Mouse (Mus musculus) monocyte, adult 2 months (primary cell): ENCODE data around the gene Yipf2.
"Not testable (repeated sequence)": the region's sequence is repeated elsewhere in the genome, so short reads cannot be mapped to it uniquely, and the experiment has no call there.

Experiments
- DNase-seq, 2 experiments: peaks; one replicate each; pipeline ENCODE4 v3.0.0; 2022; ENCODE audit warnings: low spot score in 2 of 2, low read depth in 1 of 2

Gene Yipf2

GRCm38 (mm10) chr9:21600186-21600585, 7.6 kb upstream of the Yipf2 start:
- no peak for DNase-seq

DNA sequence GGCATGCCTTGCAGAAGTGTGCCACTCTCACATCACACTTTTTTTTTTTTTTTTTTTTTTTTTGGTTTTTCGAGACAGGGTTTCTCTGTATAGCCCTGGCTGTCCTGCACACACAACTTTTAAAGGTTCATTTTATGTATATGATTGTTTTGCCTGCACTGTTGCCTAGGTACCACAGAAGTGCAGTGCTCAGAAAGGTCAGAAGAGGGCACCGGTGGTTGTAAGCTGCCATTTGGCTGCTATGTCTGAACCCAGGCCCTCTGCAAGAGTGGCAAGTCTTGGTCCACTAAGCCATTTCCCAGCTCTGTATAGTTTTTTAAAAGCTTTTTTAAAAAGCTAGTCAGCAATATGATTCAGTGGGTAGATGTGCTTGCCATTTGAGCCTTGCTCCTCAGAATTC, 5.6 kb upstream of the Yipf2 start:
- DNase-seq: no peak

- no peak for DNase-seq
These were observed 2.2 kb upstream of the Yipf2 start for GRCm38 (mm10) chr9:21594838-21595237.

GRCm38 (mm10) chr9:21594350-21594749, 1.7 kb upstream of the Yipf2 start:
- not testable (repeated sequence) for DNase-seq

DNA sequence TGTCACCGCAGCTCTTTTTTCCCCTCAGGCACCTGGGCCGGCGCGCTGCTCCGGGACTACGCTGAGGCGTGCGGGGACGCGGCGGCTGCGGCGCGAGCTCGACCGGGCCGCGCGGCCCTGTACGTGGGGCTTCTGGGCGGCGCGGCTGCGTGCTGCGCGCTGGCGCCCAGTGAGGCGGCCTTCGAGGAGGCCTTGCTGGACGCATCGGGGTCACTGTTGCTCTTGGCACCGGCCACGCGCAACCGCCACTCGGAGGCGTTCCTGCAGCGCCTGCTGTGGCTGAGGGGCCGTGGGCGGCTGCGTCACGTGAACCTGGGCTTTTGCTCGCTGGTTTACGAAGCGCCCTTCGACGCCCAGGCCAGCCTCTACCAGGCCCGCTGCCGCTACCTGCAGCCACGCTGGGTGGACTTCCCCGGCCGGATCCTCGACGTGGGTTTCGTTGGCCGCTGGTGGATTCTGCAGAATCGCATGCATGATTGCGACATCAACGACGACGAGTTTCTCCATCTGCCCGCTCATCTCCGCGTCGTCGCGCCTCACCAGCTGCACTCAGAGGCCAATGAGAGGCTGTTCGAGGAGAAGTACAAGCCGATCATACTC, 594 bp upstream of the Yipf2 start:
- peak in 1 of 2 experiments; percentile 44 for DNase-seq

DNA sequence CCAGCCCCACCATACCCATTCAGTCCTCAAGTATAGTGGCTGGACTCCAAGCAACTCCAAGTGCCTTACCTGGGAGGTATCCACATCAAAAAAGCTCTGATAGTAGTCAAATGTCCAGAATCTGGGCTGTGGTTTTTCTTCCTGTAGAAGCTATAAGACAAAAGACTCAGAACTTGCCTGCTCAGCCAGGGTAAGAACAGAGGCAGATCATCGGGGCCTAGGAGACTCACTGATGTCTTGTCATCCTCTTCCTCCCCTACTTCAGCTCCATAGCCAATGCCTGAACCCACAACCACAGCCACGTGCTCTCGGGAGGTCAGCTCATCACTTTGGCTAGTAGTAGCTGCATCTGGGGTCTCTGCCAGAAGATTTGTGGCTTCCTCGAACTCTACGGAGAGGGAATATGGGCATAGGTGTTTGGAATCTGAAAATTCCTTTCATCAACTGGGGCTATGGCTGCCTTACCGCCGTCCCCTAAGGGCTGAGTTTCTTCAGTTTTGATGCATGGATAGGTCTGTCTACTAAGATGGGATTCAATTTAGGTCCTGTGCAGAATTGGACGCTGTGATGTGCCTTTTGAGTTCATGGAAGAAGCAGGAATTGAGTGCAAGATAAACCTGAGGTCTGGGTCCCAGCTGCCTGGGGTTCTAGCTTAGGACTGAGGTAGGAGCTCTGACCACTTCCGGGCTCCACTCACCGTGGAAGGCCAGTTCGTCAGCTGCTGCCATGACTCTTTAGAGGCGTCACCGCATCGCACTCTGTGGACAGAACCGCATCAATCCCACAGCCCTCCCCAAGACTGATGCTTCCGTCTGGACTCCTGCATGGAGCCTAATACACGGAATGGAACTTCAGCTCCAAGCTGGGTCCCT, 561 bp downstream of the Yipf2 start:
- peak in 1 of 2 experiments; percentile 7 for DNase-seq

DNA sequence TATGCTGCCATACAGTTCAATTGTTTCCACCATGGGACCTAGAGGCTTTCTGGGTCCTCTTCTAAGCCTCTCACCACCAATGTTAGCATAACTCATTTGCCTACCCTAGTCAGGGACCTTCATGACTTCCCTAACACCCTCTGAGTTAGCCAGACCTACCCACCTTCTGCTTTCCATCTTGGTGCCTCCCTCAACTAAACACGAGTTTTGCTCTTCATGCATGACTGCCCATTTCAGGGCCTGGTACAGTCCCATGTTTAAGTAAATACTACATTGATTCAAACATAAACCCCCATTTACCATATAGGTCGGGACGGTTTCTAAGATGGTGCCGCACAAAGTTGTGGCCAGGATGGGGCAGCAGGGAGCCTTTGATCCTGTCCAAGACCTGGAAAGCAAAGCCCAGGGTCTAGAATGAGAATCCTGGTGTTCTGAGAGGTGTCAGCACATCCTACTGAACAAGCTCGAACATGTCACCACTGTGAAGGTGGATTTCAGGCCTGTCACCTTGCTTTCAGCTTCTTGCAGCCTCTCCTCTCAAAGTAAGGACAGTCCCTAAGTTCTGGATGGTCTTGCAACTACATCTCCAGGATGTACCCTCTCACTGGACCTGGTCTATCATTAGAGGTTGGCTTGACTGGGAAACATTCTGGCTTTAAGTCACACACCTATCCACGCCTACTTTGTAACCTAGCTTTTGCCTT, 1.3 kb downstream of the Yipf2 start:
- DNase-seq: no peak

- no peak for DNase-seq
These were observed 3.1 kb downstream of the Yipf2 start for GRCm38 (mm10) chr9:21589538-21589937.

GRCm38 (mm10) chr9:21588350-21588749, 4.3 kb downstream of the Yipf2 start:
- no peak for DNase-seq

- no peak for DNase-seq
These were observed 4.8 kb downstream of the Yipf2 start for GRCm38 (mm10) chr9:21587678-21588349.

- no peak for DNase-seq
These were observed 7.2 kb downstream of the Yipf2 start for GRCm38 (mm10) chr9:21585401-21585800.

DNA sequence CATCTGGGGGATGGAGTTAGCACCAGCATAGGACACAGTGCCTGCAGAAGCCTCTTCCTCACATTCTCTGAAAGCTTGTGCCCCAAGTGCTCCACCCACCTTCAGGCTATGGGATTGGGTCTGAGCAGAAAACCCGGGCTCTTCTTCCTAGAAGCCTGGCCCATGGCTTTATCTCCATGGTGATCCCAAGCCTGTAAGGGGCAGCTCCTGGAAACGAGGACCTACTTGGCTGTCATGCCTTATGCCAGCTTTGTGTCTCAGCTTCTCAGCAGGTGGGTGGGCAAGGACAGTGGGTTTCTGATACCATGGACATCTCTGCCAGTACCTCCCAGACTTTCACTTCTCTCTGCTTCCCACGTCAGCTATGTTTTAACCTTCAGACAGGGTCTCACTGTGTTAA, 14.4 kb downstream of the Yipf2 start:
- no peak for DNase-seq

DNA sequence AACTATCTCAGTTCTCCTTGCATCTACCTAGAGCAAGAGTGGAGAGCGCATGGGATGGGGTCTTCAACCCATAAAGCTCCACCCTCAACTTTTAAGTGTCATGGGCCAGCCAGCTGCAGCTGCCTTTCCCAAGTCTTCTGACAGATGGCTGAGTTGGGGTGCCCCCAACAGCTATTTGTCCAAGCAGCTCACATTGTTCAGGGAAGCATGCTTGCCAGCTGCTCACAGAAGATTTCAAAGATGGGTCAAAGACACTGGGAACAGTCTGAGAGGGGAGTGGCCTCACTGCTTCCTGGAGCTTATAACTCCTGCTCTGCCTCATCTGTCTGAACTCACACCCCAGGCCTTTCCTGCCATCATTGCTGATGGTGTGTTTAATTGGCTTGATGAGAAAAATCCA, 16.3 kb downstream of the Yipf2 start:
- DNase-seq: no peak

GRCm38 (mm10) chr9:21575253-21575652, 17.4 kb downstream of the Yipf2 start:
- no peak for DNase-seq

- DNase-seq: no peak
These were observed 18.4 kb downstream of the Yipf2 start for GRCm38 (mm10) chr9:21574012-21574801.

DNA sequence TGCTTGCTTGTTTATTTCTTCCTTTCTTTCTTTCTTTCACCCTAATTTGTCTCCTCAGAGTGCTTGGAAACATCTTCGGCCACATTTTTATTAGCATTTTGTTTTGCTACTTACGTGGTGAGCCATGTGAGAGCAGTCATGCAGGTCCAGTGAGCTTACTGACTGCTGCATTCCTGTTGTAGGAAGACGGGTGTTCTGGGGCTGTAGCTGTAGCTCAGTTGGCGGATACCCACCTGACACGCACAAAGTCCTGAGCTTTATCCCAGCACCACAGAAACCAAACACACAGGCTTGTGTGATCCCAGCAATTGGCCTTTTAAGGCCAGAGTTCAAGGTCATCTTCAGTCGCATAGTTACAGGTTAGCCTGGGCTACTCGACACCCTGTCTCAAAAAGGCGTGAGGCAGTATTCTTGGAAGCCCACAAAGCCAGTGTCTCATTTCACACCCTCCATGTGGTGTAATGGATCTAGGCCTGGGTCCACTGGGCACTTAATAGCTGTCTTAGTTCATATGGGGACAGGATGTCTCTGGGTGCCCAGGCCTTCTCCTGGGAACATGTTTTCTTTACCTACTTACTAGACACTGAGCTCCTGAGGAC, 23.9 kb downstream of the Yipf2 start:
- DNase-seq: no peak

DNA sequence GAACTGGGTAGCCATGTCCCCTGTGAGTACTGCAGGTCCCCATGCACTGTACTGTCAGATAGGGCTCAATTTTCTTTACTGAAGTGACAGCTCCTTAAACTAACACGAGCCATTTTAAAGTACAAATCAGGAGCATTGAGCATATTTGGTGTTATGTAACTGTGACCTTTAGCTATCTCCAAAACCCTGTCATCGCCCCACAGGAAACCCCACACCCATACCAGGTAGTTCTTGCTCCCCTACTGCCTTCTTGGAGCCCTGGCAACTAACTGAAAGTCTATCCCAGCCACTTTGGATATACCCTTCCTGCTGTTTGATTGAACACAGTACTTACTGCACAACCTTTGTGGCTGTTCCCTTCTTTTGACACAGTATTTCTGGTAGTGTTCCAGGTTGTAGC, 25.6 kb downstream of the Yipf2 start:
- no peak for DNase-seq

DNA sequence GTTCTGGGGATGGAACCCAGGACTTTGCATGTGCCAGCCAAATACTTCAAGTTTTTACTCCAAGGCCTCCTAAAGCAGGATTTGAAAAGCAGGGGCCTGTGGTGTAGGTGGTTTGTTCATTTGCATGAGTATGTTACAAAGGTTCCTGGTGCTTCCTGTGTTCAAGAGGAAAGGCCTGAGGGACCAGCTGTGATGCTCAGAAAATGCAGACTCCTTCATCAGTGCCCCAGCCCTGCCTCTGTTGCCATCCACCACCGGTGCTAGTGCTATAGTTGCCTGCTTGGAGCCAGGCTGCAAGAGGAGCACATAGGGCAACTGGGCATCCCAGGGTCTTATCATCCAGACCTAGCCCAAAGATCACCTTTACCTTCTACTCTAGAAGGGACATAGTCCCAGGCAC, 26.1 kb downstream of the Yipf2 start:
- DNase-seq: no peak

- no peak for DNase-seq
These were observed 27.5 kb downstream of the Yipf2 start for GRCm38 (mm10) chr9:21565004-21565586.

- DNase-seq: no peak
These were observed 28.2 kb downstream of the Yipf2 start for GRCm38 (mm10) chr9:21564420-21564819.
